Mouse (Mus musculus): ENCODE results near the gene Zer1.
"Not testable (repeated sequence)": the region's sequence is repeated elsewhere in the genome, so short reads cannot be mapped to it uniquely, and the experiment has no call there.

Zer1 gene

DNA sequence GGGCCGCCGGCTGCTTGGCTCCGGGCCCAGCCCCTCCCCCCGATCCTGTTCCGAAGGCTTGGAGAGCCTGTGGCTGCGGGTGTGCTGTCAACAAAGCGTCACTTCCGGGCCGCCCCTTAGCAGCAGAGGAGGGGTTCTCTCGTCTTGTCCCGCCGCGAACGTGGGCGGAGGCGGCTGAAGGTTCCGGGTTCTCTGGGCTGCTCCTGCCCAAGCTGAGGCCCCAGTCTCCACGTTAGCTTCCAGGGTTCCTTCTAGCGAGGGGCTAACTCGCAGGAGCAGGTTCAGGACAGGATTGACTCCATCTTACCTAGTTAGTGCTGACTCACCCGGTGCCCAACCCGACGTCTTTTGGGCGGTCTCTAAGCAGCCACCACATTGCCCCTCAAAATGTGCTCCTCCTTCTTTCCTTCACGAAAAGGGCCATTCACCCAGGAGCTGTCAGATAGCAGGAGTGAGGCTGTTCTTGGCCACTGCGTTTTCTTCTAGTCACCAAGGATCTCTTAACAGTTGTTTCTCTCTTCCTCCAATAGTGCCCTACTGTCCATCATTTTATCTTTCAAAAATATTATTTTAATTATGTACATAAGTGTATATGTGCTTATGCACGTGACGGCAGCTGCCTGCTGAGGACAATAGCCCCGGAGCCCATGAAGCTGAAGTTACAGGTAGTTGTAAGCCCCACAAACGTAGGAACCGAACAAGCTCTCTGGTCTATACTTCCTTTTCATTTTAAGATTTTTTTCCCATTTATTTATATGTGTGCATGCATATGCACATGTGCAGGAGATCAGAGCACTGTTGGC lies at the start of gene Zer1:
Zer1 (minus strand) TSS at position 114 of the 803 bp plus-strand sequence.
- in situ Hi-C loops (cut with MboI; ENCODE audit: unreplicated experiment in 2 of 2) = no loop called here

DNA sequence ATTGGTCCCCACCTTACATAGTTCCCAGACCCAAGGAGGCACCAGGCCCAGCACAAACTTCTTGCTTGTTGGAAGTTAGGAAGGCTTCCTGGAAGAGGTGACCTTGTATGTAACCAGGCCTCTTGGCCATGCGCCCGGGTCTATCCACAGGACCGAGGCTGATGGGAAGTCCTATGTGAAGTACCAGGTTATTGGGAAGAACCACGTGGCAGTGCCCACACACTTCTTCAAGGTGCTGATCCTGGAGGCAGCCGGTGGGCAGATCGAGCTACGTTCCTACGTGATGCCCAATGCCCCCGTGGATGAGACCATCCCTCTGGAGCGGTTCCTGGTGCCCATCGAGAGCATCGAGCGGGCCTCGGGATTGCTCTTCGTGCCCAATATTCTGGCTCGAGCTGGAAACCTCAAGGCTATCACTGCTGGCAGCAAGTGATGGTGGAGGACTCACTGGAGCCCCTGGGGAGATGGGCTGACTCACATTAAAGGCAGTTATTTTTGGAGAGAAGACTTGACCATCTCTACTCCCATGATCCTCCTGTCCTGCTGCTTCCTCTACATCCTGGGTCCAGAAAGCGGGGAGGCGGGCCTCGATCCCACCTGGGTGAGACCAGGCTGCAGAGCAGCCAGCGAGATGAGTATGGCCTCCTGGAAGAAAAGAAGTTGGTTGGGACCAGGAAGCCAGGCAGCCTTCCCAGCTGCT lies 49.3 kb upstream of the Zer1 start:
- in situ Hi-C loops (cut with MboI; ENCODE audit: unreplicated experiment in 2 of 2) = loop anchor here in 1 of 2 experiments (5.0 to 25.0 kb wide), 2 partner anchors 84 to 136 kb away; partner anchors contain the start of gene Wdr34

DNA sequence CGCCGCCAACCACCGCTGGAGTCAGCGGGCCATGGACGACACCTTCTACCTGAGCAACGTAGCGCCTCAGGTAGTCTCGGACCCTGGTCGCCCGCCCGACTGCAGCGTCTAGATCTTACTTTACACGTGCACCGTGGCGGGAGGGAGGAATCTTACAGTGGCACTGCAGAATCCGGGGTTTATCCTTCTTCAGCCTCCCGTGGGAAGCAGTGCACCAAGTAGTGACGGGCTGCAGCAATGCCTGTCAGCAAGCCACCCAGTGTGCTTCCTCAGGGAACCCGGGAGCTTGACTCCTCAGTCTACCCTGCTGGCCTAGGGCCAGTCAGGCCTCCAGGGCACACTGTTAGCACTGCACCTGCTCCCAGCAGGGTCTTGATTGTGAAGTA lies 47.6 kb upstream of the Zer1 start:
- in situ Hi-C loops (cut with MboI; ENCODE audit: unreplicated experiment in 2 of 2) = loop anchor here in 1 of 2 experiments (5.0 to 25.0 kb wide), 2 partner anchors 85 to 135 kb away; partner anchors contain the start of gene Wdr34

DNA sequence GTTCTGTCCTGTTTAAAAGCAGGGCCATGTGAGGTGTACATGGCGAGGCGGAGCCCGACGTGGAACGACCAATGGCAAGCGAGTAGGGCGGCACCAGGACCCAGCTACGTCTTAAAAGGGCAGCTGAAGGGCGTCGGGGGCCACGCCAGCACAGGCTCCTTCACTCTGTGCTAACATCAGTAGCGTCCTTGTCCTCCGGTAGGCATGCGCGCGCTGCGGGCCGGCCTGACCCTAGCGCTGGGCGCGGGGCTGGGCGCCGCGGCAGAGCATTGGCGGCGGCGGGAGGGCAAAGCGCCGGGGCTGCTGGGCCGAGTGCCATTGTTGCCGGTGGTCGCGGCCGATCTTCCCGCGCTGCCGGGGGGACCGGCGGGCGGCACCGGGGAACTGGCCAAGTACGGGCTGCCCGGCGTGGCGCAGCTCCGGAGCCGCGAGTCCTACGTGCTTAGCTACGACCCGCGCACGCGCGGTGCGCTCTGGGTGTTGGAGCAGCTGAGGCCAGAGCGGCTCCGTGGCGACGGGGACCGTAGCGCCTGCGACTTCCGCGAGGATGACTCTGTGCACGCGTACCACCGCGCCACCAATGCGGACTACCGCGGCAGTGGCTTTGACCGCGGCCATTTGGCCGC lies 47.1 kb upstream of the Zer1 start, which contains the start of gene Endog:
Endog (plus strand) TSS at position 123 of the 626 bp plus-strand sequence.
- in situ Hi-C loops (cut with MboI; ENCODE audit: unreplicated experiment in 2 of 2) = loop anchor here in 1 of 2 experiments (5.0 to 25.0 kb wide), 2 partner anchors 86 to 134 kb away; partner anchors contain the start of gene Wdr34

DNA sequence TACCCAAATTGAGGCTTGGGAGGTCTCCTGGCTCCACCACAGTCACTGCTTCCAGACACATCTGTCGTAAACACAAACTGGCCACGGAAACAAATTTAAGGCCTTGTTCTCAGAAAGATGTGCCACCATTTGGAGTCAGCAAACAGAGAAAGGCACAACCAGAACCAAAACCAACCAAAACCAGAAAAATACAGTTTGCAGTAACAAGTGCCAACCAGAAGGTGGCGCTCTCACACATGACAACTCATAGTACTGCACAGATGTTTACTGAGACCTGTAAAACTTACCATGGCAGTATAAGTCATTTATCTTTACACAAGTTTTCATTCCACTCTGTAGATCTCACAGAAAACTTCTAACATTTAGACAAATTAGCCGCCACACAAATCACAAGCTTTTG lies 42.3 kb upstream of the Zer1 start:
- in situ Hi-C loops (cut with MboI; ENCODE audit: unreplicated experiment in 2 of 2) = loop anchor here in 1 of 2 experiments (25.0 kb wide), 1 partner anchor 129 kb away; the partner anchor contains the start of gene Wdr34

DNA sequence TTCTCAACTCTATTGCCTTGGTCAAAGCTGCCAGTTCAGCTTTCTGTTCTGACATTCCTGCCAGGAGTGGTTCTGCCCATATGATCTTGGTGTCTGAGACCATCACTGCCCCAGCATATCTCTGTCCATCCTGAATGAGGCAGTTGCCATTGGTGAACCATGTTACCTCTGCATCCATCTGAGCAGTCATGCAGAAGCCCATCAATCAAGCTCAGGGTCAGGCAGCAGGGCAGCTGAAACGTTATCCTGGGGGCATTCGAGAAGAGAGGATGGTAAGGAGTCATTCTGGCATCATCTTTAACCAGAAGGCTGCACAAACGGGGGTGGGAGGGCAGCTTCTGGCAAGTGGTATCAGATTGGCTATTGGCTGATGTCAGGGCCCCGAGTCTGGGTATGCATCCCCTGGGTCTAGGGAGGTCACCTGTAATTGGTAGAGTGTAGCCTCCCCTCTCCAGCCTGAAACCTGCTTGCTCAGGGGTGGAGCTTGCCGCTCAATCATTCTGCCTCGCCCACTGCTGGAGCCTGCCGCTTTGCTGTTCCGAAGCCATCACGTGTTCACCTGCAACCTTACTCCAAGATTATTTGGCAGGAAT lies 40.1 kb upstream of the Zer1 start:
- in situ Hi-C loops (cut with MboI; ENCODE audit: unreplicated experiment in 2 of 2) = loop anchor here (5.0 to 25.0 kb wide), 2 partner anchors 57 to 127 kb away; partner anchors contain the start of gene Wdr34 (in 1 of the 2)

DNA sequence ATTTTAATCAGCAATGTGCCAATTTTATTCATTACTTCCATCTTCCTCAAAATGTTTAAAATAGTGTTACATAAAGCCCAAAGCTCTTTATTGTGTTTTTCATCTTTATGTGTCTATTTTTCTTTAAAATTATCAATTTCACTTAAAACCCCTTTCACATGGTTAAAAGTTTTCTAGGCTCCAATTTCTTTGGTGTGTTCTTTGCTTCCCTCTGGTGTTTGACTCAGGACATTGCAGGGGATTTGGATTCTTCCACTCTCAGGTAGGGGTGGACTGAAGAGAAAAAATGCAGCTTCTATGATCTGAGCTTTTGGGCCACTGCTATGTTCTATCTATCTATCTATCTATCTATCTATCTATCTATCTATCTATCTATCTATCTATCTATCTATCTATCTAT lies 37.4 kb upstream of the Zer1 start:
- in situ Hi-C loops (cut with MboI; ENCODE audit: unreplicated experiment in 2 of 2) = loop anchor here (5.0 to 25.0 kb wide), 2 partner anchors 55 to 125 kb away; partner anchors contain the start of gene Wdr34 (in 1 of the 2)

DNA sequence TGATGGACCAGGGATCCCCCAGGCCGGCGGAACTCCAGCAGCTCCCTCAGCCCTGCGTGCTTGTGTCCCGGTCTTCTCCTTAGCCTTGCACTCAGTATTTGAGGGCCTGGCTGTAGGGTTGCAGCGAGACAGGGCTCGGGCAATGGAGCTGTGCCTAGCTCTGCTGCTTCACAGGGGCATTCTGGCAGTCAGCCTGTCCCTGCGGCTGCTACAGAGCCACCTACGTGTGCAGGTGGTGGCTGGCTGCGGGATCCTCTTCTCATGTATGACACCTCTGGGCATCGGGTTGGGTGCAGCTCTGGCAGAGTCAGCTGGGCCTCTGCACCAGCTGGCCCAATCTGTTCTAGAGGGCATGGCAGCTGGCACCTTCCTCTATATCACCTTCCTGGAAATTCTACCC lies 35.5 kb upstream of the Zer1 start:
- in situ Hi-C loops (cut with MboI; ENCODE audit: unreplicated experiment in 2 of 2) = loop anchor here (5.0 to 25.0 kb wide), 2 partner anchors 53 to 123 kb away; partner anchors contain the start of gene Wdr34 (in 1 of the 2)

DNA sequence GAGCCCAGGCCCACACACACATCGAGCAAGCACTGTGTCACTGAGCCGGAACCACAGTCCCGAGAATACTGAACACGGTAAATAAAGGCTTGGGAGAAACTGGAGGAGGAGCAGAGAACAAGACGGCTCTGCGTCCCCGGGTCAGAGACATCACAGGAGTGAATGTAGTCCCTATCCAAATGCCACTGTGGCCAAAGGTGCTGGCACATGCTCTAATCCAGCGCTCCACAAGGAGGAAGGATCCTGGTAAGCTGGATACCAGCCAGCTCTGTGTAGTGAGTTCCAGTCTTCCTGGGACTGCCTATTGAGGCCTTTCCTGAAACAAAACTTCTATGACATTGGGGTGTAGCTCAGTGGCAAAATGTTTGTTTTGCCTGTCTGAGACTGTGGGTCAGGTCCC lies 28.2 kb upstream of the Zer1 start:
- in situ Hi-C loops (cut with MboI; ENCODE audit: unreplicated experiment in 2 of 2) = loop anchor here in 1 of 2 experiments (25.0 kb wide), 1 partner anchor 115 kb away; the partner anchor contains the start of gene Wdr34

DNA sequence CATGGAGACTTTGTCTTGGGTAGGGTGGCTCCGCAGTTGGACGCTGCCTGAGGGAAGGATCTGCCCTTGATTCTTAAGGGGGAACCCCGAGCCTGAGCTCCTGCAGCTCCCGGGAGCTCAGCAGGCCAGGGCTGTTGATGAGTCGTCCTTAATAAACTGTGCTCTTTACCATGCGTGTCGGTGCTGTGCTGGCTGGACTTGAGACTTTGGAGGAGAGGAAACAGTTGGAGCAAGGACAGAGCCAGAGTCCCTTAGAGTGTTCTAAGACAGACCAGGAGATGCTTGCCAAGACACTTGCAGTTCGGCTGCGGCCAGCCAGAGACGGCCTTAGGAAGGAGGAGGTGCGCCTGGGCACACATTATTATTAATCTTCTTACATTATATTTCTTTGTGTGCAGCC lies 27.5 kb upstream of the Zer1 start:
- in situ Hi-C loops (cut with MboI; ENCODE audit: unreplicated experiment in 2 of 2) = loop anchor here in 1 of 2 experiments (25.0 kb wide), 1 partner anchor 115 kb away; the partner anchor contains the start of gene Wdr34

DNA sequence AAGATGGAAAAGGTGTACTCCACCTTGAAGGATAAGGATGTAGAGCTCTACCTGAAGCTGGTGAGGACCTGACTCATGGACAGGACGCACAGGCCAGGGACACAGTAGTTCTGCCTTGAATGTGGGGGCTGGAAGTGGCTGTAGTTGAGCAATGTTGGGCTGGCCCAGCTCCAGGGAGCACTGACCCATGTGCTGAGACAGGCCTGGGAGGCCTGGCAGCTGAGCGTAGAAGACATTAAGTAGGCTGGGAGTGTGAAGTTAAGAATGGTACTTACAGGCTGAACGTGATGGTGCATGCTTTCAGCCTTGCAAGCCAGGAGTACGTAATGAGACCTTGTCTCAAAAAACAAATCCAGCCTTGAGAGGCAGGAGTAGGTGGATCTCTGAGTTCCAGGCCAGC lies 23.1 kb upstream of the Zer1 start:
- in situ Hi-C loops (cut with MboI; ENCODE audit: unreplicated experiment in 2 of 2) = no loop called here

DNA sequence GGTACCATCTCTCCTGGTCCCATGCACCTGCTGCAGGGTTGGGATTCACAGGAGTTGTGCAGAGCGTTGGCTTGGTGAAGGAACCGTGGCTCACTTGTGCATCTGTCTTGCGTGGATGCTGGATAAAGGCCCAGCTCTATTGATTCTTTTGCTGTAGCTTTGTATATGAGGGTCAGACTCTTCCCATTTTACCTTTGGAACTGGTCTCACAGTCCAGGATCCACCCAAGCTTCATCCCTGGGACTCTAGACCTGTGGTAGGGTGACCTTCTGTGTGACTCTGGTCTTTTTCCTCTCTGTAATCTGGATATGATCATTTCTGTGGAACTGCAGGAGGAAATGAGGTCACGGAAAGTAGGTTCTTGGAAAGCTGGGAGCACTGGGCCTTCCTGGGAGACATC lies 20.1 kb upstream of the Zer1 start:
- in situ Hi-C loops (cut with MboI; ENCODE audit: unreplicated experiment in 2 of 2) = no loop called here

DNA sequence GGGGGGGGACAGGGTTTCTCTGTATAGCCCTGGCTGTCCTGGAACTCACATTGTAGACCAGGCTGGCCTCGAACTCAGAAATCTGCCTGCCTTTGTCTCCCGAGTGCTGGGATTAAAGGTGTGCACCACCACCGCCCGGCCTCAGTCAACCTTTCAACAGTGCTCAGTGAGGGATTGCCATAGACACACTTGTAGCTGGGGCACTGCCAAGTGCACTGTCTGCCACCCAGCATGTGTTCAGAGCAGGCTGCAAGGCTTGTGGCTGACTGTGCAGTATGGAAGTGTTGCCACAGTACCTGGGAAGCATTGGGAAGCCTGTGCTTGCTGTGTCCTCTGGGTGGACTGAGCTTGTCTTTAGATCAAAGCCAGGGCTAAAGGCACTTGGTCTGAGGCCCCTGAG lies 15.6 kb upstream of the Zer1 start:
- in situ Hi-C loops (cut with MboI; ENCODE audit: unreplicated experiment in 2 of 2) = not testable (repeated sequence)

DNA sequence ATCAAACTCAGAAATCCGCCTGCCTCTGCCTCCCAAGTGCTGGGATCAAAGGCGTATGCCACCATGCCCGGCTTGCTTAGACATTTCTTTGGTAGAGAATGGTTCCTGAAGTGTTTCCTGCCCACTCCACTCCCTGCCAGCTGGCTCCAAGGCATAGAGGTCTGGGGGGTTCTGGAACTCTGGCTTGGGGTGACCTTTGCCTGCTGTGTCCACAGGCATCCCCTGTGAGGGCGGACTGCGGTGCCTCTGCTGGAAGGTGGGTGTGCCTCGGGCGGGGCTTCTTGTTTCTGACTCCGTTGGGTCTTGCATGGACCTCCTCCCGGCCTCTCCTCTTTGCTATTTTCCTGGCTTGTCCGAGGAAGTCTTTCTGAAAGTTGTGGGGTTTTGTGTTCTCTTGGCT lies 12.1 kb upstream of the Zer1 start:
- in situ Hi-C loops (cut with MboI; ENCODE audit: unreplicated experiment in 2 of 2) = no loop called here

DNA sequence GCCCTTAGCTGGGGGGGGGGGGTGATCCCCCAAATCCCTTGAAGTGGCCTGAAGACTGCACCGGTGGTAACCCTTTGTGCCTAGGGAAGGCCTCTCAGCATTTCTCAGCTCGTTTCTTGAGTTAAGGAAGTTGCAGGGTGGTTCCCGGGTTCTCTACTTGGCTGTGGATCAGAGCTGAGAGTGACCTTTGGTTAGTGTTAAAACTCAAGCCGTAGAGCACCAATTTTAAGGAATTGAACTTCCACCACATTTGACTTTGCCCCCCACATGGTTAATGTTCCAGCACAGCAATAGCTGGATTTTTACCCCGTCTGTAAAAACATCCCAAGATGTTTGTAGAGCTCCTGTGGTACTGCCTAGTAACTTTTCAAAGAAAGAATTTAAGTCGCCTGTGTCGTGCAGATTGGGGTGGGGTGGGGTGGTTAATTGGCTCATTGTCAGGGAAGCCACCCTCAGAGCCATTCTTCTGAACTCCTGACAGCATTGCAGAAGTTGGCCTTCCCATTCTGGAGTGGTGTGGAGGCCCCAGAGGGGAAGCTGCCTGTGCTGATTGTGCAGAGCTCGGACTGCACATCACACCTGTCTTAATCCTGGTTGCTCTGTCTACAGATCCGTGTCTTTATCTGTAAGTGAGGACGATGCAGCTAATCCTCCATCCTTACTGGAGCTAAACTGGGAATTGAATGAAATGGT lies 10.7 kb upstream of the Zer1 start:
- in situ Hi-C loops (cut with MboI; ENCODE audit: unreplicated experiment in 2 of 2) = no loop called here

DNA sequence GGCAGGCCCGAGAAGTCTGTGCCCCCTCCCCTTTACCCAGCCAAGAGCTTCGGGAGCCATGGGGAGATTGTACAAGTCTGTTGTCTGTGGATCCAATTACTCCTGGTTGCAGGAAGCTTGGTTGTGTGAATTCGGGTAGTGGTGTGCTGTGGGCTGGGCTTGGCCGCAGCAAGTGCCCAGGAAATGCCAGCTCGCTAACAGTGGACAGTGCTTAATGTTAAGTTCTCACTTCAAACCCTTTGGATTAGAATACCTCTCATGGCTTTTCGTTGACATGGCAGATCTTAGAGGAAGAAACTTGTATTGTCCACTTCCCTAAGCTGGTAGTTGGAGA lies 10.0 kb upstream of the Zer1 start:
- in situ Hi-C loops (cut with MboI; ENCODE audit: unreplicated experiment in 2 of 2) = no loop called here

DNA sequence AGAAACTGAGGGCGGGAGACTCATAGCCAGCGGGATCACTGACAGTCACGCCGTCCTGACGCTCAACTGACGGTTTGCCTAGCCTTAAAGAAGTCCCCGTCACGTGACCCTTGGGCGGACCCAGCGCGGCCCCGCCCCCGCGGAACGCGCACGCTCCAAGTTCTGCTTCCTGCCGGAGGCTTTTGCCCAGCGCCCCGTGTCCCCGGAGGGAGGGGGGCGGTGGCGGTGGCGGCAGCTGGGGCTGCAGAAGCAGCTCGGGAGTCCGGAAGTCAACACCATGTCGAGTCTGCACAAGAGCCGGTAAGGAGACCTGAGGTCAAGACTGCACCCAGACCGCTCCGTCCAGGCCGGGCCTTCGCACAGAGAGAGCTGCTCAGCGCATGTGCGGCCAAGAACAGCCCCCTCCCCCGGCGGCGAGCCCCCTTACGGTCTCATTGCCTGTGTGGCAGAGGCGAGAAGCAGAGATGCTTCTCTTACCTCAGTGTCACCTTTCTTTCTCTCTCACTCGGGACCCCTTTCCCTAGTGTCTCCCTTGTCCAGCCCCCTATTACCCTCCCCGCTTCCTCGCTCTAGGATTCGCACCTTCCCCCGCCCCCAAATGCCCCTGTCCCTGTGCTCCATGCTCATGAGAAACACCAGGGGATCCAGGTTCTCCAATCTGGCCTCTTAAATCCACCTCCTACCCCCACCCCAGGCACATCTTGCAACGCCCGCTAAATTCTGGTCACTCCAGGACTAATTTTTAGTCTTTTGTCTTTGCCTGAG lies 9.4 kb upstream of the Zer1 start, which contains the start of gene Tbc1d13:
Tbc1d13 (plus strand) TSS at position 134 of the 765 bp plus-strand sequence.
- in situ Hi-C loops (cut with MboI; ENCODE audit: unreplicated experiment in 2 of 2) = no loop called here

DNA sequence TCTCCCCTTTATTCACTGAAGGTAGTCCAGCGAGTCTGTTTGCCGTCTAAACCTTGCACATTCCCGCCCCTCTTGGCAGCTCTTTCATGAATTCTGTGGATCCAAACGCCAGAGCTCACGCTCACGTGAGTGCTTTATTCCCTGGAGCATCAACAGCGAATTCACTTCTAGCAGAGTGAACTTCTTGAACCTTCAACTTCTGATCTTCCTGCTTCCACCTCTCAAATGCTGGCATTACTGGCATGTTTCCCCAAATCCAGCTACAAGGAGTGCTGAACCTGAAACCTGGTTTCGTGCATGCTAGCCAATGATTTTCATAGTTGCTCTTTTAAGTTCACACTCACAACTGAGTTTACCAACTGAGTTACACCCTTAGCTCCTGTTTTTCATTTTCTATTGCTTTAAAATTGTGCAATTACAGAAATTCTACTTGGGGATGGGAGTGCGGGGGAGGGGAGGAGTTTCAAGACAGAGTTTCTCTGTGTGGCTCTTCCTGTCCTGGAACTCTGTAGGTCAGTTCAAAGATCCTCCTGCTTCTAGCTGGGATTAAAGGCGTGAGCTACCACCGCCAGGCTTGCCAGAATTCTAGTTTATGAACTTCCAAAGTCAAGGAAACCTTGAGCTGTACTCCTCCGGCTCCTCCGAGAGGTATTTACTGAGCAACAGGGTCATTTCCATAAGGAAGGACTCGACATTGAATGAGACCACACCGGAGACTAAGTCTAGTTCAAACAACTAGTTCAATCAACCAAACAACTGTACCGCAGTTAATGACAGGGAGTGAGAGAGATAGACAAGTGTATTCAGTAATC lies 8.6 kb upstream of the Zer1 start:
- in situ Hi-C loops (cut with MboI; ENCODE audit: unreplicated experiment in 2 of 2) = no loop called here

Data from v-Abl transformed pro-B cells (cell line).